Mouse (Mus musculus) liver (tissue): ENCODE measurements at regions not wholly inside any gene's neighbourhood (a gene's known extent, or its start where the extent isn't known, plus 50 kb on each side); places are given as distances from the start of the nearest gene placed in this dataset.

ENCODE experiments used
- DNase-seq: peaks from one replicate; pipeline ENCODE4 v3.0.0-alpha.2; 2020; ENCODE audit warnings: mixed read lengths

DNA sequence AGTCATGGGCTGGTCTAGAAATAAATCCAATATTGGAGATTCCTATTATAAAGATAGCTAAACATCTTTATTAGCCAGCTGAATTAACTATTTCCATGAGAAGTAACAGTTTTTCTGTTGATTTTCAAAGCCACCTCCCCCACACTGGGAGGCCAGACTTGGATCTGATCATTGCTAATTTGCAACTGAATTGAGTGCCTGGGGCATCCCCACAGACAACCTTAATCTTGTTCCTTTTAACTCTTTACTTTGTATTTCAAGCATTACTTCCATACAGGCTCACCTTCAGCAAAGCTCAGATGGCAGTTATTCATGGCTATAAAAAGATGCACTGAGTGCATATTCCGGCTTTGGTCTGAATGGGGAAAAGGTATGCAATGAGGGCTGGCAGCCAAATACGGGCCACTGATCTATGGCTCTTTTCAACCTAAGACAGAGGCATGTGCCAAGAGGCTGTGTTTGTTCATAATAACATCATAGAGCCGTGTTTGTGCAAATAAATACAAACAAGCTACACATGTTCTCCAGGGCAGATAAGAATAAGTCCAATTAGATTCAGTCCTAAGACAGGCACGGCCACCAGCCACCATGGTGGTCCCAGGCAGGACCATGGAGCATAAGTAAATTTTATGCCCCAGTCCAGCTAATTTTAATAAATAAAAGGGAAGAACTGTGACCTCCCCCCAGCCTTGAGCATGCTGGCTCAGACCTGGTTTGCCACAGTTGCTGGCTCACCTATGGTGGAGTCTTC, 194.5 kb upstream of the Ttc29 start:
- no peak for DNase-seq

DNA sequence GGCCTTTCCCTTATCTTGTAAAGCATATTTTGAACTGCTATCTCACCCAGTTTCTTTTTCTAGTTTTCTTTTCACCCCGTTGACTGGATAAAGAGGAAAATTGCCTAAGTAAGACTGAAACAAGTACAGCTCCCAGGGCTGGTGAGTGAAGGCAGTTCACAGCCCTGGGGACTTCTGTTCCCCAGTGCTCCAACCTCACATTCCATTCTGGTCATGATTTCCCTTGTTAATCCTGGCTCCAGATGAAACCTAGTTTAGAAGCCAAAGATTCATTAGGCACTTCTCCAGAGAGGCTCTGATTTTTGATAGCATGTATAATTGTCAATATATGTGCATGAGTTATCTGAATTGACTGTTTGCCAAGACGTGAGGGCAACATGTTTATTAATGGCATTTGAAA, 191.6 kb upstream of the Ttc29 start:
- no peak for DNase-seq

DNA sequence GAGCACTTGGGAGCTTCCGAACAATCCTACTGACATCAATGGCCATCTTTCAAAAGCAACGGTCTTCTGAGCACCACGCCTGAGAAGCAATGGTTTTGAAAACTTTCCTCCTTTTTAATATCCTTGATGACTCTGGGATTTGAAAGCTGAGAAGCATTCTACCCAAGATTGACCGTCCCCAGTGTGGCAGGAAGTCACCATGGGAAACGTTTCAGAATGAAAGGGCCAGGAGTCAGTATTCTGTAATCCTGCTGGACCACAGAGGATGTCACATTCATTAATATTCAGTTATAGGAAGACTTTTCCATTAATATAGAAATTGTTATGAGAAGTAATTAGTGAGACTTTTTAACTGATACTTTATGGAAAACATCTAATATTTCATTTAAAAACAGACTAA, 190.1 kb upstream of the Ttc29 start:
- no peak for DNase-seq

DNA sequence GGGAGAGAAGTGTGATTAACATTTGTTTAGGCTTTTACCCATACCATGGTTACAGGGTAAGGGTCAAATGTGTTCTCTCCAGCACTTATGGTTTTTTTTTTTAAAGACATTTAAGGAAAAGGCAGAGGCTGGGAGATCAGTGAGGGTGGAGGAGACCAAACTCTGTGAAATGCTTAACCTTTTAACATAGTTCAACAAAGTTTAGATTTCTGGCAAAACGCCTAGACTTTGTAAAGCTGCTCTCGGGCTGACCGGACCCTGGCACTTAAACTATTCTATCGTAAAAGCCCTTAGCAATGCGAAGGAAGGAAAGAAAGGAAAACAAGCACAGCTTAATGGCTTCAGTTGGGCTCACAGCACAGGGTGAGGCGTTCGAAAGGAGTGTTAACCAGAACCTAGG, 189.6 kb upstream of the Ttc29 start:
- DNase-seq: no peak

DNA sequence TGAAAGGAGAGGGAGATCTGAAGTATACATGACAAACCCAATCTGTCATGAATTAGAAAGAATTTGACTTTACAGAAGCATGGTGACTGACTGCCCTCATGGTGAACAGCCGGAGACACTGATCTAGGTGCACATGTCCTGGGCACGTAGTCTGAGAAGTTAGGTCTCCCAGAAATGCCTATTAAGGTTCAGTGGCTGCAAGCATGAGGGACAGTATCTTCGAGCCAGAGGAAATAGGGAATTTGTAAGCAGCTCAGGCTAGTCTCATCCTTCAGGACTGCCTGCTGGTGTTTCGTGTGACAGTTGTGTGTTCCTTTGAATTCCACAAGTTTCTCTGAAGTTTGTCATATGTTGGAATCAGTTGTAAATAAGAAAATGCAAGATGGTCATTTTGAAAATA, 189.2 kb upstream of the Ttc29 start:
- DNase-seq: no peak

DNA sequence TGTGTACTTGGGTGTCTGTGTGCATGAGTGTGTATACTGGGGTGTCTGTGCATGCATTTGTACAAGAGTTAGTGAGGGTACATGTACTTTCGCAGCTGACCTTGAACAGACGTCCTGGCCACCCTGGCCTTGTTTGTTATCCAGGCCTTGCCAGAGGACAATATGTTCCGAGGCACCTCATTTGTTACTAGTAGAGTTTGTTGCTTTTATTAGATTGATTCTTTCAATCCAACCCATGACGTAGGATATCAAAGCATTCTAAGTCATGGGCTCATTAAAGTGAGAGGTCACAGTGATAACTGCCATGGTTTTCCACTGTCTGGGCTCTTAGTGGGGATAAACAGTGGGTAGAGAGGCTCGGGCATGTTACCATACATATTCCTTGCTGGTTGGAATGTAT, 188.1 kb upstream of the Ttc29 start:
- no peak for DNase-seq

DNA sequence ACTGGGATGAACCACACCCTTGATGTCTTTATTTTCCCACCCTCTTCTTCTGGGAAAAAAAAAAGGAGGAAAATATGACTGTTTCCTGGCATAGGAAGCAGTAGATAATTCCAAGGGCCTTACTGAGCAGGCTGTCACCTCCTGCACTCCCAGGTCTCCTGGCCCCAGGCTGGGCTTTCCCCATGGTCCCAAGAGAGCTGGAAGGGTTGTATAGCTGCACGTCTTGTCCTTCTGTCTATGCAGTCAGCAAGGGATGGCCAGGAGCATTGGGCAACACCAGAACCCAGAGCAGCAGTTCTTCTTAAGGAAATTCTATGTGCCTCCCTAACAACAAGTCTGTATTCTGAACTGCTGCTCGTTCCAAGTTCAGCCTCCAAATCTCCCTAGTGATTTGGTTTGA, 185.7 kb upstream of the Ttc29 start:
- DNase-seq: no peak

DNA sequence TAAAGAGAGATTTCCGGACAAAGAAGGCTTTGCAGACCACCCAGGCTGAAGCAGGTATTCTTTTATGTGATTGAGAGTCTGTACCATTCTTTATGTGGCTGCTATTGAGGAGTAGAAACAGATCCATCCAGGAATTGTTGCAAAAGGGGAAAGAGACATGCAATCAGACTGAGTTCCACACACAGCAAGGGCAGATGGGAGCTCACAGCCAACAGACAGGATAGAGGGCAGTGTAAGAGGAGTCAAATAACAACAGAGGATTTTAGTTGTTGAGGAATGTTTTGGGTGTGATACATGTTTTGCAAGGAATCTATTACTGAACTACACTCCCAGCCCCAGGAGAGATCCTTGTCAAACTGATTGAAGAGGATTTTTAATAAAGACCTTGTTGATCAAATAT, 184.2 kb upstream of the Ttc29 start:
- DNase-seq: no peak

DNA sequence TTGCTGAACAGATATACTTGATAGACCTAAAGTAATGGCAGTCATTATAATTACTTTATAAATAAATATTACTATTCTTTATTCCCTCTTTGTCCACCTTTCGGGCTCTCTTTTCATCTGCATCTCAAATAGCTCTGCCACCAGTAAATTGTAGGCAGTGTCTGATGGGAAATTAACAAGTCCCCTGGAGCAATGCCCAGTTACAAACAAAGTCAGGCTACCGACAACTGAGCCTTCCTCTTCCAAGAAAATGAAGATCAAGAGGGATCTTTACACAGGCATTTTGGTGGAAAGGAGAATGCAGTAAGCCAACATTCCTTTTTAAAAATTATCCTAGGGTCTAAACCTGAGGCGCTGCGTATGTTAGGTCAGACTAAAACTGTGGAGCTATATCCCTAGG, 181.3 kb upstream of the Ttc29 start:
- DNase-seq: no peak

DNA sequence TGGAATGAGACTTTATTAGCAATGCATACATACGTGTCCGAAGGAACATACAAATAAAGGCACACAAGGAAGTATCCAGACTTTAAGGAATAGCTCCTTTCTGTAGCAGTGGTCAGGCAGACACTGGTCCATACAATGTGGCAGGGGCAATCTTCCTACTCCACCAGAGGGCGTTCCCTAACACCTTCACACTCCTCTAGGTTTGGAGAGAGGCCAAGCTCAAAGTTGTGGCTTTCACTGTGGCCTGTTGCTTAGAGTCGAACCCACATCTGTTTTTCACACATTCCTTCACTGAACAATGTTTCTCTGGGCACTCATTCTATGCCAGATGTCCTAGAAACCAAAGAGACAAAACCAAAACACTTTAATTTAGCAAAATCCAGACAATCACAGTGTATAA, 178.4 kb upstream of the Ttc29 start:
- no peak for DNase-seq

DNA sequence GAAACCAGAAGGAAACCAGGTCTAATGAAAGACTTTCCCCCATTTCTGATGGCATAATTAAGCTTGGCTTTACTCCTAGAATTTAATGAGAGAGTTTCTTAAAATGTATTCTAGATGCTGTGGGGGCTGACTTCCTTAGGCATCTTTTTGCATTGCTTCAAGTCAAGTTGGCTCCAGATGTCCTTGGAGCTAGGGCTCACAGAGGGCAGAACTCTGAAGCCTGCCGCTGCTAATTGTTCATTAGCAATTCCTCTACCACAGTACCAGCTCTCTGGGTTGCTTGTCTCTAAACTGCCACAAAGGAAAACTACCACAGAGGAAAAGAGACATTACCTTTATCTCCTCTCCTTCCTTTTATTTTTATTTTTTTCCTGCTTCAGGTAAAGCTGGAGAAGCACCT, 175.9 kb upstream of the Ttc29 start:
- DNase-seq: no peak

DNA sequence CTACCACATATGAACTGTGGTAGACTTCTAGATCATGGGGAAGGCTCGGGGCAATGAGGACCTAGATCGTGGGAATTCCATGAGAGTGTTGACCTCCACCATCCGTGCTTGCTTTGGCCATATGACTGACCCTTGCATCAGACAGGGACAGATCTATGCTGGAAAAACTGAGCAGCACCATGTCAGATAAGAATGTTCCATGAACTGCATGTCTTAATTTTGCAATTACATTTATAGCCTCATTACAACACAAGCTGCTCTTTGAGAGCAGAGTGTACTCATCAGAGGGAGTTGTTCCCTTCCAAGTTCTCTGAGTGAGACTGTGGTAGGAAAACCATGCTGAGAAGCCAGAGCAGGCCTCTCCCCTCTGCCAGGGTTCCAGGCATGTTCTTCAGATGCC, 166.4 kb upstream of the Ttc29 start:
- no peak for DNase-seq

DNA sequence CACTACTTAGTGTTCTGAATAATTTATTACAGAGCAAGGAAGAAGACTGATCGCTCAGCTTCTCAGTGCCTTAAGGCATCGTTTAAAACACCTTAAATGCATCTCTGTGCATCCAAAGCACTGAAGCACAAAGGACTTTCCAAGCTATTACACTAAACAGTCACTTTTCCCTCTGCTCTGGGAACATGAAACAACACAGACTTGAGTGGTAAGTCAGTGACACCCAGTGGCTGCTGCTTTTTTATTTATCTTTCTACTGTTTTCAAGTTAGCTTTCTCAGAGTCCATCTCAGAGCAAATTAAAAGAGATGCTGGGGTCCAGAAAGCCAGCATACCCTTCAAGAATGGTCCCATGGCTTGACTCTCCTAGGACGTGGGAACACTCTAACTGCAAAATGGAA, 162.3 kb upstream of the Ttc29 start:
- DNase-seq: no peak

DNA sequence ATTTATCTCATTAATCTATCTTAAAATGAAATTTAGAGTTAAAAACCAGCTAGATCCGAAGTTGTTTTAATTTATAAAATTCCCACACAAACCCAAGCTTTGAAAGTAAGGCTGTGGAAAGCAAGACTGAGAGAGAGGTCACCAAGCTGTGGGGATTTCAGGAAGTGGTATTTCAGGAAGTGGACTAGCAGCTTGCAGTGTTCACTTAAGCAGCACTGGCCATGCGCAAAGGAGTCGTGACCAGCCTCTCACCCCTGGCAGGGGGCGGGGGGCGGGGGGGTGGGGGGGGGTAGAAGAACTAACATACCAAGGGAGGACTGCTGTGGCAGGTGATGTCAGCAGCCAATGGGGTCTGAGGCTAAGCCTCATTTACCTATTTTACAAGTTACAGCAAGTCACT, 158.7 kb upstream of the Ttc29 start:
- no peak for DNase-seq

DNA sequence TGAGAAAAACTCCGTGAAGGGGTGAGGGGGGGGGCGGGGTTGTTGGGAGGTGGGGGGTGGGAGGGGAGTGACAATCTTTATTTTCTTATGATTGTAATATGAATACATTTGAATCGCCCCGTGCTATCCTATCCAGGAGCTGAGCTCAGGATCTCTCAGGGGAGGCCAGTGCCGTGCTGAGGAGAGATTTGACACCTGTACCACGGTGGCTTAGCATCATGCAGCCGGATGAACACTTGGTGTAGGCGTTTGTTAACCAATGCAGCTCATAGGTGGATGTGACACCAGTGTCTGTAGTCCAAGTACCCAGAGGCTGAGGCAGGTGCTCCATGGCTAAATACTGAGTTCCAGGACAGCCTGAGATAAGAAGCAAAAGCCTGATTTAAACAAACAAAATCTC, 158.2 kb upstream of the Ttc29 start:
- DNase-seq: no peak

DNA sequence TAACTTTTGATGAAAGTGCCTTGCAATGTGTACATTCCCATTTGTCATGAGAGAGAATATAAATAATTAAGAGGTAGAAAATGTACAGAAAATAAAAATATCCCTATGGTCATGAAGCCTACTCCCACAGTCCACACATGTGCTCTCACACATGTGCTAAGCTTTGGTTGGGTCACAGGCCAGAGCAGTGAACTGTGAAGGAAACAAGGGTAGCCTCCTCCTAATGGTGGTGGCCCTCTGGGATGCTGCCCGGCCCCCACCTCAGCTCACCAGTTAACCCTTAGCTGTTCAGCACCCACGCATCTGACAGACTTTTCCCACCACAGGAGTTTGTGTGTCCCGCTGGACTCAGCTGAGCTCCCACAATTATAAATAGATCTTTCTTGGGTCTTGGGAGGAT, 157.6 kb upstream of the Ttc29 start:
- DNase-seq: no peak

DNA sequence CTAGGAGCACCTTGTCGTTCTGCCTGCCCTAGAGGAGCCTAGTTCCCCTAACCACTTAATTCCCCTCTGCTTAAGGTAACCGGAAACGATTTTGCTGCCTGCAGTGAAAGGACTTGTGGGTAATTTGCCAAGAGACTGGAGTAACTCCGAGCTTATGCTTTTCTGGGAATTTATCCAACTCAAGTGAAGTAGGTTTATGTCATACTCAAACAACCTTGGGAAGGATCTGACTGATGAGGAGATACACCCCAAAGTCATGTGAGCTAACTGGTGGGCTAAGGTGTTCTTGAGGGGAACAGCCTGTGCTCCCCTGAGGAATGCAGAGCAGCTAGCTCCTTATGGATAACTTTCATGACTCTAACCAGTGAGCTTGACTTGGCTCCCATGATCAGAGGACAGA, 155.7 kb upstream of the Ttc29 start:
- DNase-seq: no peak

DNA sequence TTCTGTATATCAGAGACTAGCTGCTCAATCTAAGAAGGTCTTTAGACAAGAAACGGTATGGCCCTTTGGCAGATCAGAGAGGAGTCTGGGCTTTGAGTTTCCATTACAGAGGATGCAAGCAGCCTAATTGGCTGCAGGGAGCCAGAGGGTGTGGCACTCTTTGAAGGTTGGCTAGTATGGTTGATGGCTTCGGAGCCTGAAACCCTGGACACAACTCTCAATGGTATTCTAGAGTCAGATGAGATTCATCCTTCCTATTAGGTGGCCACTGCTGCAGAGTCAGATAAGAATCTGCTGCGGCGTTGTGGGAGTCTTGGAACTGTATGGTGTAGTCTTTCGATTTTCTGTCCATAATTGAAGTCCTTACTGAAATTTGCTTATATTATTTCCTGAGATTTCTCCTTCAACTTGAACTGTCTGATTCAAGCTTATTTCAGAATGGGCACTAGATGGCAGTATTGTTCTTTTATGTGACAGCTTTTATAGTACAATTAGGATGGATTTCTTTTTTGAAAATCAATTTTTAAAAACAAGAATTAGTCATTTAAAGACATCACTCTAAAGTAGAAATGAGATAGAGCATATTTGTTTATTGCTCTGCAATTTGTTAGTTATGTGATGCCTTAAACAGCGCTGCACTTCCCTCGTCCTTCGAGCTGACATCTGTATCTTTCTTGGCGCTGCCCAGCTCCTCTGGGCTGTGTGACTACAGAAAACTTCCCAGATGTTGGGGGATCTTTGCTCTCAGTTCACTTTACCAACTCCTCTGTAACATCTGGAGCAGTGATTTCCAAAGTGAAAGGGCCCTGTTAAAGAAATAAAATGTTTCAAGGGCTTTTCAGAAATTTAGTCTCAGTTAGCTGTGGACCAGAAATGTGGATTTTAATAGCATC, 151.0 kb upstream of the Ttc29 start:
- no peak for DNase-seq

DNA sequence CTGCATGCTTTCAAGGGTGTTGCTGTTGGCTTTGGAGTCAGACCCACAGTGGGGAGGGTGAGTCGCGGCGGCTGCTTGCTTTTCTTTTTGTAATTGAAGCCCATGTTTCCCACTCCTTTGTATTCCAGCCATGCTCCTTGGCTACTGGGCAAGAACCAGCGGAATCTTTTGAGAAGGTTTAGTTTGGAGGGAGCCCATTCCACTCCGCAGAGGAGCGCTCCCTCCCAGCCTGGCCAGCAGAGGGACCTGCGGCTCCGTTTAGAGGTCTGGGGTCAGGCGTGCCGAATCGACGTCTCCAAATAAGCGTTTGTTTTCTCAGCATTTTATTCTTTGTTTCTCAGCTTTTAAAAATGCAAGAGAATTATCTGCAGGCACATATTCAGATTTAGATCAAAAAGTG, 149.6 kb upstream of the Ttc29 start:
- peak; percentile 42 for DNase-seq

DNA sequence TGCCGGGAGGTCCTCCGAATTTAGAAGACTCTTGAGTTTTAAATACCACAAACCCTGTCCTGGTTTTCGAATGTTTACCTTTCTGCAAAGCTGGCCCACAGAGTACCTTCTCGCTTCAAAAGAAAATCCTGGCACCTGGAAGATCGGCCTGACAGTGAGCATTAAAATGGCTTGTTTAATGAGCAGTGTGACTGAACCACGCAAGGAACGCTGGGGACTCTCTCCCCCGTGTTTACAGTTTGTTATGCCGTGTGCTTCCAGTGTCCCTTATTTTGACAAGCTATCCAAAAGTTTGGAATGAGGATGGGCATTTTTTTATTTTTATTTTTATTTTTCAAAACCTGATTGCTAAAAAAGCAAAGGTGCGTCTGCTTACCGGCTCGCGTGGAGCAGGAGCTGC, 148.9 kb upstream of the Ttc29 start:
- DNase-seq: no peak

DNA sequence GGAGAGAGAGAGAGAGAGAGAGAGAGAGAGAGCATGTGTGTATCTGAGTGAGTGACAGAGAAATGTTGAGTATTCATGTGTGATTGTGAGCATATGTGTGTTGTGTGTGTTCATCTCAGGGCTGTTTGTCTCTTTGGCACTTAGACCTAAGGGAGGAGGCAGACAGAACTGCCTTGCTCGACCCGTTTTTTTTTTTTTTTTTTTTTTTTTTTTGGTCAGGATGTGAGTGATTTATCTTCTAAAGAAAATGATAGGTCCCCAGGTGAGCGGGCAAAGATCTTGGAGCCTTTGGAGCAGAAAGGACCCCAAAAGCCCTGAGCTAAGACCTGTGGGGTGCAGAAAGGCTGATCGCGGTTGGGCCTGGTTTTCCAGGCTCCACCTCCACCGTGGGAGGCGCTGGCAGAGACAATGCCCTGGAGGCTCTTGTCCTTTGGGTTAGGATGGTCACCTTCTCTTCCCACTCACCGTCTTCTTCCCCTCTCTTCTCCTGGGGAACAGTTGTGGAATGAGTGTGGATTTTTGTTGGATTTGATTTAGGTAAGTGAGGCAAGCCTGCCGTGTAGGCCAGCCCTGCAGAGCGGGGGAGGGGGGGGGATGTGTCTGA, 147.1 kb upstream of the Ttc29 start:
- no peak for DNase-seq

DNA sequence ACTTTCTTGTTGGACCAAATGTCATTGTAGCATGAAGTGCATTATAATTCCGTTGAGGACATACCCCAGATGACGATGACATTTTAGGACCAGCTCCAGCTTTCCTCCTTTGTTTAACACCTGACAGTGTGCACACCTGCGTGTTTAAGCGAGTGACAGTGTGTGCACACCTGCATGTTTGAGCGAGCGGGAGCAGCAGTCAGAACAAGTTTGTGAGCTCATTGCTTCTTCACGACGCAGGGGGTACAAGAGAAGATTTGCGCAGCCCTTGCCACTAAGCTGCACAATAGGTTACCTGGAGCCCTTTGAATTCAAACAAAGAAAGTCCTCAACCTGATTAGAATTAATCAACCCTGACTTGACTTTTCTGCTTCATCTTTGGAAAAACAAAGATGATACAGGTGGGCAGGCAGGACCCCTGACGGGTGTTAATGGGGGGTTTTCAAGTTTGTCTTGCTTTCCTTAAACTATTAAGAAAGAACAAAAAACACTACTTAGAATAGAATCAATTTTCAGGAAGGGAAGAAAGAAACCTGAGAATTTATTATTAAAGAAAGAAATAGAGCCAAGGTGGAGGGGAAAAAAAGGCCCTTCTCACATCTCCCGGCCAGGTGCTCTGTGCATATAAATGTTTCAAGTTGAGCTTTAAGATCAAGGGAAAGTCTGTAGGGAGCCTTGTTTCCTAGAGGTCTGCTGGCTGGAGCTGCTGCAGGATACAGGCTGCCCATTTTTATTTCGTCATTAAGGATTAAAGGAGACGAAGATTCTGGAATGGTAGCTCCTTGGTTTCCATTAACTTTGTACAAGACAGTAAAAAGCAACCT, 144.8 kb upstream of the Ttc29 start:
- DNase-seq: no peak

DNA sequence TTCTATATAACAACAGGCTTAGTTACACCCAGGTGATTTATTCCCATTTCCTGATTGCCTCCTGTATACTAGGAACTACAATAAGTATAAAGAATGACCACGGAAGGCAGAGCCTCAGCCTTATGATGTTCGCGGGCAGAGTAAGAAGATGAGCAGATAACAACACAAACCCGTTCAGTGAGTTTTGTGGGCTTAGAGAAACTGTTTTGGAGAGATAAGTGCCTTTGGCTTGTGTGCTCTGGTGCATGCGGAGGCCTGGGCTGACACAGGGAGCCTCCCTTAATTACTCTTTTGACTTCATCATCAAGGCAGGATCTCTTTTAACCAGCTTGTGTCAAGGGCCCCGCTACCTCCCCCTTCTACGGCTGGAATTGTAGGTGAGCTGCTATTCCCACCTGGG, 139.3 kb upstream of the Ttc29 start:
- DNase-seq: peak; percentile 22
